ENCODE assay signal across 9 mouse cellular contexts in the genomic region with DNA sequence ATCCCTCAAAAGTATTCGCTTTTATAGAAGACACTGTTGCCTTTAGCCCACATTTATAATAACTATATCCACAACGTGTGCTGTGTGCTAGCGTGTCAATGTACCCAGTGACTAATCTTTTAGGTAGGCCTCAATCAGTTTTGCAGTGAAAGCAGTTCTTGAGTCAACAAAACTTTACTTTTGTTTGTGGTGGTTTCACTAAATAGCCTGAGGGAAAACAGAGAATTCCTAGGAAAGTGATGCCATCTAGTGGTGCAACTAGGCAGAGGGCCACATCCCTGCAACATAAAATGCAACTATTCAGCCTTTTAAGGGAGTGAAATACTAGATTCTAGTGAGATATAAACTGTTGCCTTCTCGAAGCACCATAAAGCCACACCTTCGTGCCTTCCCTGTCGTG. TPM values are rescaled to one million over a fixed set of nuclear protein-coding genes. Genes with fewer than 3 reads are reported as not detected.
DNase-seq lines count a peak whose midpoint lies in the region; ATAC-seq and TF ChIP-seq lines count a peak whose summit lies in the region.
"Had no signal": no experiment of that assay in that cellular context is flagged by ENCODE, and none has a peak within 500 bp of the region (broad histone marks: within the 10 kb centered on the region; RNA-seq: fewer than 3 reads in every experiment).

No protein-coding gene starts in this region.

- H3K4me3 ChIP-seq in liver, adult 2 months (ENCODE audit: insufficient read depth, low read depth, low read length): no peak overlapping the region
- H3K4me3 ChIP-seq in liver, embryonic 11.5 days (ENCODE audit: low read depth, low read length): no peak overlapping the region
- H3K4me3 ChIP-seq: myocyte had no signal

- no peaks in the 10 kb centered on the region for H3K9me3 ChIP-seq in liver, embryonic 11.5 days (ENCODE audit: control insufficient read depth, low read length)

- no peak overlapping the region for H3K4me2 ChIP-seq in liver, embryonic 11.5 days

- TF ChIP-seq POLR2A in liver, adult 2 months (IDR thresholded peaks at IDR 0.05; ENCODE audit: extremely low read depth, insufficient read depth, low read length): no peak

- 10% methylated on average over 6 of the region's 6 CpGs for WGBS in liver, adult 2 months
- 25% methylated on average over 6 of the region's 6 CpGs for WGBS in liver, embryonic 11.5 days

- H3K4me1 ChIP-seq in liver, adult 2 months (ENCODE audit: control insufficient read depth, insufficient read depth, low read length): peaks cover 8% of the 10 kb centered on the region; the same call in 1 of the 2 replicates
- H3K4me1 ChIP-seq in liver, embryonic 11.5 days (replicated peaks; ENCODE audit: control insufficient read depth, insufficient read depth, low read length): no peaks in the 10 kb centered on the region

- ATAC-seq in liver, embryonic 11.5 days (replicated peaks; ENCODE audit: low FRiP score): no peak

- no peak overlapping the region for H3K27ac ChIP-seq in liver, adult 2 months (replicated peaks; ENCODE audit: insufficient read depth, low read depth, low read length)
- H3K27ac ChIP-seq in liver, embryonic 11.5 days (ENCODE audit: low read depth, low read length): no peak overlapping the region

- no peak overlapping the region for H3K9ac ChIP-seq in liver, adult 2 months (ENCODE audit: low read depth, low read length)
- H3K9ac ChIP-seq in liver, embryonic 11.5 days (ENCODE audit: low read depth, low read length): no peak overlapping the region

- H3K27me3 ChIP-seq in liver, adult 2 months (ENCODE audit: control insufficient read depth, insufficient read depth, low read length): no peaks in the 10 kb centered on the region
- H3K27me3 ChIP-seq in liver, embryonic 11.5 days (replicated peaks; ENCODE audit: control insufficient read depth, insufficient read depth, low read length): no peaks in the 10 kb centered on the region

- H3K79me2 ChIP-seq in liver, adult 2 months (ENCODE audit: control insufficient read depth, insufficient read depth, low read length): no peaks in the 10 kb centered on the region

- DNase-seq in liver, adult 2 months (ENCODE audit: extremely low read depth, low read depth, low spot score): peak; percentile 87
- DNase-seq in liver, embryonic 11.5 days (ENCODE audit: low spot score): no peak
- DNase-seq in Muller cell, postnatal 12 days (ENCODE audit: inconsistent ontology term): peak; percentile 72
- peak; percentile 65 to 69 for DNase-seq in cerebellum, postnatal 14 days
- DNase-seq in heart, postnatal 4 days: peak; percentile 65
- peak; percentile 51 to 67 for DNase-seq in layer of hippocampus, postnatal 14 days (ENCODE audit: low spot score in 2 of 2)
- DNase-seq in mesoderm, embryonic 11.5 days (ENCODE audit: low read depth, low spot score): peak; percentile 49
- DNase-seq in yolk sac, embryonic 10.5 days (ENCODE audit: low spot score): peak; percentile 39

- H3K36me3 ChIP-seq in liver, adult 2 months (ENCODE audit: control insufficient read depth, insufficient read depth, low read length): no peaks in the 10 kb centered on the region
- no peaks in the 10 kb centered on the region for H3K36me3 ChIP-seq in liver, embryonic 11.5 days (ENCODE audit: control insufficient read depth, insufficient read depth, low read length)

- TF ChIP-seq CTCF in liver, adult 2 months (IDR thresholded peaks at IDR 0.05; ENCODE audit: low read depth, low read length): peak; percentile 43; the same call in 1 of the 2 replicates

RNA-seq across cellular contexts. Expression of gene Slc16a12, which starts 25.7 kb away (rescaled TPM):
- 65.6 and 85.9 TPM in 2 replicates for total RNA-seq in liver, adult 2 months (2014; rRNA removed)
- 18.6 and 23.1 TPM in 2 replicates for polyA plus RNA-seq in liver, adult 2 months (2012; rRNA removed)
- 11.6 and 13.0 TPM in 2 replicates for polyA plus RNA-seq in liver, embryonic 11.5 days (2014; fragmentation: Nextera tagmentation; extraction: Ambion mirVana)
- total RNA-seq in heart, postnatal 4 days (2021): 10 to 100 TPM; 13.3 to 13.4 TPM
- 1 to 10 TPM; 2.5 to 2.8 TPM for total RNA-seq in layer of hippocampus, postnatal 14 days (2021)
